Mouse (Mus musculus) heart, embryonic 12.5 days (tissue): ENCODE measurements around the gene Park7. TPM values are rescaled to one million over a fixed set of nuclear protein-coding genes. Genes with fewer than 3 reads are reported as not detected.
A peak's percentile ranks its signal among the peaks of the same experiment; 100 is the strongest.

Experiments used
- ATAC-seq: fragments of 200-750 bp; cut with Nextera tagmentation; 2 replicates; pipeline ENCODE4 v1.8.0; 2017; ENCODE audit warnings: moderate TSS enrichment, moderate library complexity; ENCODE audit not compliant: insufficient number of reproducible peaks, low FRiP score
- H3K27ac ChIP-seq: fragments of 300-500 bp; sonication (generic); 2 replicates; pipeline ENCODE4 v1.5.1; 2016; ENCODE audit warnings: mild to moderate bottlenecking, moderate library complexity; ENCODE audit not compliant: poor library complexity, severe bottlenecking
- H3K27me3 ChIP-seq: fragments of 300-500 bp; sonication (generic); replicated peaks from 2 replicates; pipeline ENCODE4 v1.6.1; 2016; ENCODE audit warnings: mild to moderate bottlenecking, moderate library complexity
- H3K36me3 ChIP-seq: fragments of 300-500 bp; sonication (generic); 2 replicates; pipeline ENCODE4 v1.6.1; 2016; ENCODE audit warnings: mild to moderate bottlenecking, moderate library complexity
- H3K4me1 ChIP-seq: fragments of 300-500 bp; sonication (generic); replicated peaks from 2 replicates; pipeline ENCODE4 v1.6.1; 2016; ENCODE audit warnings: mild to moderate bottlenecking
- H3K4me2 ChIP-seq: fragments of 300-500 bp; sonication (generic); 2 replicates; pipeline ENCODE4 v1.6.1; 2016; ENCODE audit warnings: mild to moderate bottlenecking, moderate library complexity
- H3K4me3 ChIP-seq: fragments of 300-500 bp; sonication (generic); 2 replicates; pipeline ENCODE4 v1.5.1; 2016; ENCODE audit warnings: mild to moderate bottlenecking
- H3K9ac ChIP-seq: fragments of 300-500 bp; sonication (generic); 2 replicates; pipeline ENCODE4 v1.6.1; 2016; ENCODE audit warnings: mild to moderate bottlenecking, moderate library complexity
- H3K9me3 ChIP-seq: fragments of 300-500 bp; sonication (generic); replicated peaks from 2 replicates; pipeline ENCODE4 v1.6.1; 2016; ENCODE audit warnings: mild to moderate bottlenecking, moderate library complexity
- WGBS: fragments of 180-500 bp; shearing (Covaris S2); methylation state at CpG from one replicate; pipeline ENCODE4 v1.1.7; 2016; 5-methylcytosine and 5-hydroxymethylcytosine counted together
- polyA plus RNA-seq: library from polyadenylated mRNA; unstranded; fragments of >200 nt; fragmentation: Nextera tagmentation; extraction: Ambion mirVana; gene quantifications from 2 replicates; pipeline ENCODE4 v1.2.1, GENCODE M21; 2016

Park7 gene
- 306 and 308 TPM in 2 replicates for polyA plus RNA-seq

DNA sequence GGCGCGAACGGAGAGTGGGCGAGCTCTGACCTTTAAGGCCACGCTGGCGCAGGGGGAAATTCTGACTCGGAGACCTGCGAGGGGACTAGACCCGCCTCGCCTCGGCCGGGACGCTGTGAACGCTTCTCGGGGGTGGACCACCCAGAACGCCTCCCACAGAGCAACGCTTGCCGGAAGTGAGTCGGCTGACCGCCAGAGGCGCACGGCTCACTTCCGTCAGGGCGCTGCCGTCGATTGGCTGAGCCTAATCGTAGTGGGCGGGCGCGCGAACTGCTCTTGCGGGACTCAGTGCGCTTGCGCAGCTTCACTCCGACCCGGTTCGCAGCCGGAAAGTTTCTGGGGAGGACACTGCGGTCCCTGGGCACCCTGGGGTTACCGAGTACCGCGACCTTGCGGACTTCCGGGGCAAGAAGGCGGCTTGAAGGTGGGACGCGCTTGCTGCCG lies at the start of gene Park7, which contains the start of gene Tnfrsf9:
Gene Park7, minus strand, starts transcription at position 148 of the 444 bp plus-strand sequence.
Gene Tnfrsf9, plus strand, starts transcription at position 273 of the 444 bp plus-strand sequence.
- H3K36me3 ChIP-seq: no peaks in the 10 kb centered on the region
- peaks cover 19% of the 10 kb centered on the region for H3K4me1 ChIP-seq
- H3K4me2 ChIP-seq: peak within 1 kb of the TSS; percentile 67
- H3K4me3 ChIP-seq: peak within 1 kb of the TSS; percentile 60
- peak; percentile 89 for ATAC-seq
- under 1% methylated on average over 48 of the region's 48 CpGs for WGBS
- H3K9me3 ChIP-seq: no peaks in the 10 kb centered on the region
- no peaks in the 10 kb centered on the region for H3K27me3 ChIP-seq
- H3K9ac ChIP-seq: peak within 1 kb of the TSS; percentile 77
- H3K27ac ChIP-seq: peak within 1 kb of the TSS; percentile 83

DNA sequence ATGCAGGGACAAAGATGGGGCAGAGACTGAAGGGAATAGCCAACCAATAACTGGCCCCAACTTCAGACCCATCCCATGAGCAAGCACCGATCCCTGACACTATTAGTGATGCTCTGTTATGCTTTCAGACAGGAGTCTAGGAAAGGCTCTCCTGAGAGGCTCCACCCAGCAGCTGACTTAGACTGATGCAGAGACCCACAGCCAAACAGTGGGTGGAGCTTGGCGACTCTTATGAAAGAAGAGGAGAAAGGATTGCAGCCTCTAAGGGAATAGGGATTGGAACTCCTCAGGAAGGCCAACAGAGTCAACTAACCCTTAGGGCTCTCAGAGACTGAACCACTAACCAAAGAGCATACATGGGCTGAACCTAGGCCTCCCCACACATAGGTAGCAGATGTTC lies 49.5 kb upstream of the Park7 start:
- Histone ChIP-seq H3K9ac (no peak overlapping the region), H3K9me3 (no peaks in the 10 kb centered on the region), H3K4me2 (no peak overlapping the region), H3K4me1 (0 out of 2 replicates have a peak, but pooled peaks cover 2% of the 10 kb centered on the region), H3K4me3 (no peak overlapping the region), H3K27me3 (no peaks in the 10 kb centered on the region), H3K36me3 (no peaks in the 10 kb centered on the region), H3K27ac (no peak overlapping the region)
- 58% methylated on average over 2 of the region's 2 CpGs for WGBS
- no peak for ATAC-seq

DNA sequence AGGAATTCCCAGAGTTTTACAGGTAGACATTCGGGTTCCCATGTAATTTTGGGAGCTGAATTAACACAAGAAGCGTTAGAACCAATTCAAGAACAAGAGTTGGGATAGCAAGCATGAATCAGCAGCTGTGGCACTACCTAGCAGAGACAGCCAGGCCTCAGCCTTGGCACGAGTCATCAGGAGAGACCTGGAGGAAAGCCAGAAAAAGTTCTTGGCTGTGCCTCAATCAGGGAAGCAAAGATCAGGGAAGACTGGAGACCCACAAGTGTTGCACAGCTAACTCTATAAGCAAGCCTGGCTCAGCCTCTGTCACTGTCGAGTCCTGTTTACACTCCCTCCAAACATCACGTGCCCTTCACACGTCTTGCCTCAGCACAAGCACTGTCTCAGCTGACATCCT lies 48.0 kb upstream of the Park7 start:
- H3K4me3 ChIP-seq: no peak overlapping the region
- ATAC-seq: no peak
- H3K27ac ChIP-seq: no peak overlapping the region
- no peak overlapping the region for H3K9ac ChIP-seq
- H3K36me3 ChIP-seq: no peaks in the 10 kb centered on the region
- no peaks in the 10 kb centered on the region for H3K27me3 ChIP-seq
- H3K9me3 ChIP-seq: no peaks in the 10 kb centered on the region
- 0 out of 2 replicates have a peak, but pooled peaks cover 4% of the 10 kb centered on the region for H3K4me1 ChIP-seq
- WGBS: 60% methylated on average over 6 of the region's 6 CpGs
- no peak overlapping the region for H3K4me2 ChIP-seq

DNA sequence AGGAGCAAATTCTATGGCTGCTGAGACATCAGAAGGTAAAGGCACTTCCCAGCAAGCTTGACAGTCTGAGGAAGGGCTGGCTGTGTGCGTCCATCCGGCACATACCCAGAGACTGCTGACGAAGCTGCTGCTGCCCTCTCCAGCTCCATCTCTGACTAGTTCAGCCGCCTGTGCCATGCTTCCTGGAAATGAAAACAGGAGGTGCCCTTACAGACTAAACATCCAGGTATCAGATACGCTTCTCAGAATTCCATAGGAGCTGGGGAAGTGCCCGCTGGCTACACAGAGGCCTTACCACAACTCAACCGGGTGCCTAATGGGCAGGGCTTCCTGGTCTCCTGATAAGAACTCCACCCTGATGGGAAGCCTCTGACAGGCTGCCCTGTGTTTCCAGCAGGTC lies 44.3 kb upstream of the Park7 start:
- H3K36me3 ChIP-seq: no peaks in the 10 kb centered on the region
- no peaks in the 10 kb centered on the region for H3K9me3 ChIP-seq
- no peak overlapping the region for H3K4me3 ChIP-seq
- 0 out of 2 replicates have a peak, but pooled peaks cover 4% of the 10 kb centered on the region for H3K4me1 ChIP-seq
- ATAC-seq: no peak
- H3K4me2 ChIP-seq: no peak overlapping the region
- WGBS: 63% methylated on average over 7 of the region's 7 CpGs
- no peak overlapping the region for H3K27ac ChIP-seq
- no peak overlapping the region for H3K9ac ChIP-seq
- no peaks in the 10 kb centered on the region for H3K27me3 ChIP-seq

DNA sequence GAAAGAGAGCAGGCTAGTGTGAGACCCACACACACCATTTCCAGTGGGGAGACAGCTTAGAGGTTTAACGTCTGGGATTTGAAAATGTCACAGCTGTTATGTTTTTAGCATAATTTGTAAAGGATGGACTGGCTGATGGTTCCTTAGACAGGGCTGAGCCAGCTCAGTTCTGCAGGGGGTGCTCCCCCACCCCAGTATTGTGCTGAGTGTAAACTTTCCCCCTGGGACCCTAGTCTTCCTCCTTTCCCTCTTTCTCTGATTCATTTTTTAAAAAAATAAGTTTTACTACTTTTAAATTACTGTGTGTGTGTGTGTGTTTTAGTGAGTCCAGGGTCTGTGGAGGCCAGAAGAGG lies 42.8 kb upstream of the Park7 start:
- Histone ChIP-seq H3K4me3 (no peak overlapping the region), H3K36me3 (no peaks in the 10 kb centered on the region), H3K9ac (no peak overlapping the region), H3K27ac (no peak overlapping the region), H3K4me1 (0 out of 2 replicates have a peak, but pooled peaks cover 4% of the 10 kb centered on the region), H3K27me3 (no peaks in the 10 kb centered on the region; the same call in 1 of the 2 replicates), H3K9me3 (no peaks in the 10 kb centered on the region), H3K4me2 (no peak overlapping the region)
- ATAC-seq: no peak
- 72% methylated on average over 1 of the region's 1 CpGs for WGBS

DNA sequence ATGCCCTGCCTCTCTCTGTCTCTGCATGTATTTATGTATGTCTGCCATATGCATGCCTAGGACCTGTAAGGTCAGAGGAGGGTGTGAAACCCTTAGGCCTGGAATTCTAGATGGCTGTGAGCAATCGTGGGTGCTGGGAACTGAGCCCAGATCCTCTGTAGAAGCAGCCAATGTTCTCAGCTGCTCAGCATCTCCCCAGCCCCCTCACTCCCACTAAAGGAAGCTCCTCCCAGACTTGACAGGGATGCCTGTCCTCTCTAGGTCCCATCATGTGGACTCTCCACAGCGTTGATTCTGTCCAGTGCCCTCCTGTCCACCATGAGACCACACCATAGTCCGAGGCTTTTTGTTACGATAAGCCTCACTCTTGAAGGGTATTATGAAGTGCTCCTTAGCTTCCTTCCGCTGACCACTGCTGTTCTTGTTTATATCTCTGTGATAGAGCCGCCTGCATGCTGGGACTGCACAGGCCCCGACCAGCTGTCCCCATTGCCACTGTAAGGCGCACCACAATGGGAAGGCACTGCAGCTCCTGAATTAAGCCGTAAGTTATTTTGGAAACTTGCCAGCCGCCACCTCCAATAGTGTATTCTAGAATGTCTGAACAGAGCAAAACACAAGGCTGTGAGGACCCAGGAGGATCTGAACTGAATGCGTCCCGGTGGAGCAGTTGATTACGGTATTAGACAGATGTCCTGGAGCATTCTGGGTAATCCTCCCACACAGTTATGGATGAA lies 42.3 kb upstream of the Park7 start:
- Histone ChIP-seq H3K27ac (no peak overlapping the region), H3K36me3 (no peaks in the 10 kb centered on the region), H3K9me3 (no peaks in the 10 kb centered on the region), H3K4me1 (0 out of 2 replicates have a peak, but pooled peaks cover 4% of the 10 kb centered on the region), H3K4me2 (no peak overlapping the region), H3K4me3 (no peak overlapping the region), H3K27me3 (no peaks in the 10 kb centered on the region; the same call in none of the 2 replicates), H3K9ac (no peak overlapping the region)
- ATAC-seq: no peak
- WGBS: 68% methylated on average over 13 of the region's 13 CpGs

DNA sequence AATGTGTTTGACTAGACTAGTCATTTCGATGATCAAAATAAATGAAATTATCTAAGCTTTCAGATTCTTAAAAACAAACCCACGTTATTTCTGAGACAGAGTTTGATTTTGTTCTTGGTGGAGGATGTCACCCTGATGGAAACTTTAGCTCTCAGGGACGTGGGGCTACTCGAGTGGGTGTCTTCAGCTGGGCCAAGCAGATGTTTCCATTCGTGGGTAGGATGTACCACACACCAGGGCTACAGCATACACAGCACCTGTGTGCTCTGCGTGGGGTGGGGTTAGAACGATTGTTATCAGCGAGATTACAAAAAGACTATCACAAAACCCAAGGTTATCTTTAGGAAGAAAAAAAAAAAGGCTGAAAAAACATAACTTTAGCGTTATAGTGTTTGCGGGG lies 36.7 kb upstream of the Park7 start:
- Histone ChIP-seq H3K27ac (no peak overlapping the region), H3K4me3 (no peak overlapping the region), H3K9me3 (no peaks in the 10 kb centered on the region), H3K36me3 (no peaks in the 10 kb centered on the region), H3K27me3 (no peaks in the 10 kb centered on the region; the same call in none of the 2 replicates), H3K4me2 (no peak overlapping the region), H3K4me1 (no peaks in the 10 kb centered on the region), H3K9ac (no peak overlapping the region)
- ATAC-seq: no peak
- 68% methylated on average over 10 of the region's 10 CpGs for WGBS

DNA sequence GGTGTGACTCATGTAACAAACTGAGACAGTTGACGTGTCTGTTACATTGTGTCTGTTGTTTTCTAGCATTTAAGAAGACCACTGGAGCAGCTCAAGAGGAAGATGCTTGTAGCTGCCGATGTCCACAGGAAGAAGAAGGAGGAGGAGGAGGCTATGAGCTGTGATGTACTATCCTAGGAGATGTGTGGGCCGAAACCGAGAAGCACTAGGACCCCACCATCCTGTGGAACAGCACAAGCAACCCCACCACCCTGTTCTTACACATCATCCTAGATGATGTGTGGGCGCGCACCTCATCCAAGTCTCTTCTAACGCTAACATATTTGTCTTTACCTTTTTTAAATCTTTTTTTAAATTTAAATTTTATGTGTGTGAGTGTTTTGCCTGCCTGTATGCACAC lies 30.5 kb upstream of the Park7 start:
- Histone ChIP-seq H3K4me1 (no peaks in the 10 kb centered on the region), H3K9me3 (no peaks in the 10 kb centered on the region), H3K36me3 (no peaks in the 10 kb centered on the region), H3K27ac (no peak overlapping the region), H3K4me2 (no peak overlapping the region), H3K27me3 (no peaks in the 10 kb centered on the region), H3K4me3 (no peak overlapping the region), H3K9ac (no peak overlapping the region)
- WGBS: 82% methylated on average over 7 of the region's 7 CpGs
- ATAC-seq: no peak

DNA sequence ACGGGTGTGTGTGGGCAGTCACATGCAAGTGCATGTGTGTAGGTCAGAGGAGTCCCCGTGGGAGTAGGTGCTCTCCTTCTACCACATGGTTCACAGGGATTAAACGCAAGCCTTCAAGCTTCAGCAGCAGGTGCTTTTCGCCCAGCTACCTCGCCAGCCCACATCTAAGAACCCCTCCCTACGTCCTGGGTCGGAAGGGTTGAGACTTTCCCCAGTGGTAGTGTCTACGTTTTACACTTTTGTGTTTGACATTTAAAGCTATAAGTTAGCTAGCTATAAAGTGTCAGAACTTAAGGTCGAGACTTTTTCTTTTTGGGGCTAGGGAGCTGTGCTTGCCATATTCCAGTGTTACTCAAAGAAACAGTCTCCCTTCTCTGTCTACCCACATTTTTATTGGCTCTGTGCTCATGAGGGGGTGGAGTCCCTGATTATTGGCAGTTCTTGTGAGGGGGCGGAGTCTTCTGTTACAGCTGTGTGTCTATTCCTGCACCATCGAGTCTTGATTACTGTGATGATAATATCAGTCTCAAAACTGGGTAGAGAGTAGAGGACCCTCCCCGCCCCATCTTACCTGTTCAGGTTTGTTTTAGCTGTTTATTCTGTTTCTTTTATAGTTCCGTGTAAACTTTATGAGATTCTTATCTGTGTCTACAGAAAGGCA lies 25.9 kb upstream of the Park7 start:
- Histone ChIP-seq H3K27me3 (no peaks in the 10 kb centered on the region), H3K4me2 (no peak overlapping the region), H3K27ac (no peak overlapping the region), H3K4me3 (no peak overlapping the region), H3K9me3 (no peaks in the 10 kb centered on the region), H3K4me1 (peaks cover 10% of the 10 kb centered on the region; the same call in 1 of the 2 replicates), H3K36me3 (no peaks in the 10 kb centered on the region), H3K9ac (no peak overlapping the region)
- 60% methylated on average over 13 of the region's 13 CpGs for WGBS
- ATAC-seq: no peak

DNA sequence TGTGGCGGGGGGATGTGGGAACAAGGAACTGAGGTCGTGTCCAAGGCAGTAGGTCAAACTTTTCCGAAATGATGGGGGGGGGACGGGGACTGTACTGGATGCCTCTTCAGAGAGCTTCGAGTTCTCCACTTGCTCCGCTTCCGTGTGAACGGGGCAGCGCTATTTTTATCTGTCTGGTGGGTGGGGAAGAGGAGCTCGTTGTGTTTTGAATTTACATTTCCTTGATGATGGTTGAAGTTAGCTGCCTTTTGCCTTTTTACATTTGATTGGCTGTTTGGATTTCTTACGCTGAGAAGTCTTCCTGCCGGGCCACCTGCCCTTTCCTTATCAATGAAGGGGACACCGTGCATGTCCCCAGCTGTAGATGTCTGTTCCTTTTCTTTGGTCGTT lies 23.8 kb upstream of the Park7 start:
- Histone ChIP-seq H3K4me2 (peak overlapping the region; percentile 60), H3K4me1 (peaks cover 10% of the 10 kb centered on the region; the same call in 1 of the 2 replicates), H3K9me3 (no peaks in the 10 kb centered on the region), H3K4me3 (peak overlapping the region; percentile 20), H3K9ac (no peak overlapping the region), H3K27ac (no peak overlapping the region), H3K27me3 (no peaks in the 10 kb centered on the region; the same call in 1 of the 2 replicates), H3K36me3 (no peaks in the 10 kb centered on the region)
- 19% methylated on average over 14 of the region's 14 CpGs for WGBS
- no peak for ATAC-seq

DNA sequence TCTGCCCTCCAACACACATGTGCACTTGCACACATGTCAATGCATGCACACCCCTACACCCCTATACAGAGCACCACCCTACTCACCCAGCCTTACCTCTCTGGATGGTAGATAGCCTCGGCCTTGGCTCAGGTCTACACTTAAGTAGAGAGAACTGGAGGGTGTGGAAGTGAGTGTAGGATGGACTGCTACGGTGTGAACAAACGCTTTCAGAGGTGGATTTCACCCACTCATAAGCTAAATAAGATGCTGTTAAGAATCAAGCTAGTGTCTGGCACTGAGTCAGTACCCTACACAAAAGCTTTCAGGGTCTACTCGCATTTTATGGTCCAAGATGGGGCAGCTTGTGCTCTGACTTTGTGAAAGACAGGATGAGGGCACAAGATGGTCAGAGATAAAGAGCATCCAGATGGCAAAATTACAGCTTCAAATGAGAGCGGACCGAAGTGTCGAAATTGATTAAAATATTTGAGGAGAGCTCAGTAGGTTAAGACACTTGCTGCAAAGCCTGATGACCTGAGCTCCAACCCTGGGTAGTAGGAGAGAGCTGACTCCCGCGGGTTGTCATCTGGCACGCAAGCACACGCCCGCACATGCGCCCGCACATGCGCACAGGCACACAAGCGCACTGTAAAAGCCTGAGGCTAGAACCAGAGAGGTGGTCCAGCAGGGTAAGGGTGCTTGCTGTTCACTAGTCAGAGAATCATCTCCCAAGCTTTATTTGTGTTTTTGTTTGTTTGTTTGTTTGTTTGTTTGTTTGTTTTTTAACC lies 23.2 kb upstream of the Park7 start:
- H3K4me3 ChIP-seq: peak overlapping the region; percentile 20
- H3K4me2 ChIP-seq: peak overlapping the region; percentile 60
- 75% methylated on average over 16 of the region's 16 CpGs for WGBS

More for the DNA sequence above, 23.2 kb upstream of the Park7 start:
- ATAC-seq: no peak
- no peaks in the 10 kb centered on the region for H3K9me3 ChIP-seq
- no peaks in the 10 kb centered on the region for H3K36me3 ChIP-seq
- no peaks in the 10 kb centered on the region; the same call in 1 of the 2 replicates for H3K27me3 ChIP-seq
- peaks cover 10% of the 10 kb centered on the region; the same call in 1 of the 2 replicates for H3K4me1 ChIP-seq
- H3K9ac ChIP-seq: no peak overlapping the region
- H3K27ac ChIP-seq: no peak overlapping the region
